Mouse (Mus musculus): ENCODE data around the gene Gdpd3. TPM values are rescaled to one million over a fixed set of nuclear protein-coding genes. Genes with fewer than 3 reads are reported as not detected.
A peak's percentile ranks its signal among the peaks of the same experiment; 100 is the strongest.

Gdpd3 gene
- total and polyA plus RNA-seq, 2 experiments from 2014 or later, result 0.99 to 3.4 TPM

GRCm38 (mm10) chr7:126767001-126767400, 867 bp downstream of the Gdpd3 start:
- no peaks in the 10 kb centered on the region for H3K27me3 ChIP-seq (ENCODE audit: insufficient read depth, low read length)
- H3K4me2 ChIP-seq (ENCODE audit: low read depth, low read length), result no peak overlapping the region
- TF ChIP-seq CTCF (IDR thresholded peaks at IDR 0.05; ENCODE audit: low read depth), result no peak
- H3K4me3 ChIP-seq (ENCODE audit: low read length), result no peak overlapping the region
- H3K36me3 ChIP-seq (ENCODE audit: insufficient read depth, low read length), result peaks cover 60% of the 10 kb centered on the region
- DNase-seq (ENCODE audit: low spot score) (no peak), ATAC-seq (no peak)
- no peaks in the 10 kb centered on the region for H3K9me3 ChIP-seq (ENCODE audit: low read length)
- WGBS, result 96% methylated on average over 8 of the region's 8 CpGs
- no peak overlapping the region for H3K27ac ChIP-seq
- peaks cover 3% of the 10 kb centered on the region; the same call in 1 of the 2 replicates for H3K4me1 ChIP-seq (ENCODE audit: insufficient read depth, low read length)
- H3K9ac ChIP-seq (replicated peaks; ENCODE audit: low read length), result no peak overlapping the region

GRCm38 (mm10) chr7:126770784-126771183, 4.7 kb downstream of the Gdpd3 start:
- H3K27ac ChIP-seq, result no peak overlapping the region
- no peak overlapping the region for H3K4me2 ChIP-seq (ENCODE audit: low read depth, low read length)
- no peaks in the 10 kb centered on the region for H3K9me3 ChIP-seq (ENCODE audit: low read length)
- peaks cover 42% of the 10 kb centered on the region for H3K36me3 ChIP-seq (ENCODE audit: insufficient read depth, low read length)
- H3K9ac ChIP-seq (replicated peaks; ENCODE audit: low read length), result no peak overlapping the region
- no peak for TF ChIP-seq CTCF (IDR thresholded peaks at IDR 0.05; ENCODE audit: low read depth)
- peaks cover 2% of the 10 kb centered on the region for H3K4me1 ChIP-seq (ENCODE audit: insufficient read depth, low read length)
- no peak for ATAC-seq
- H3K27me3 ChIP-seq (ENCODE audit: insufficient read depth, low read length), result no peaks in the 10 kb centered on the region
- H3K4me3 ChIP-seq (ENCODE audit: low read length), result no peak overlapping the region
- WGBS, result 80% methylated on average over 12 of the region's 12 CpGs
- DNase-seq (ENCODE audit: low spot score), result no peak

GRCm38 (mm10) chr7:126773351-126773750, 7.2 kb downstream of the Gdpd3 start:
- 70% methylated on average over 2 of the region's 2 CpGs for WGBS
- H3K27me3 ChIP-seq (ENCODE audit: insufficient read depth, low read length), result no peaks in the 10 kb centered on the region
- no peak for DNase-seq (ENCODE audit: low spot score)
- peaks cover 20% of the 10 kb centered on the region for H3K36me3 ChIP-seq (ENCODE audit: insufficient read depth, low read length)
- ATAC-seq, result no peak
- H3K4me3 ChIP-seq (ENCODE audit: low read length), result no peak overlapping the region
- H3K4me2 ChIP-seq (ENCODE audit: low read depth, low read length), result no peak overlapping the region
- H3K9me3 ChIP-seq (ENCODE audit: low read length), result no peaks in the 10 kb centered on the region
- H3K4me1 ChIP-seq (ENCODE audit: insufficient read depth, low read length), result peaks cover 19% of the 10 kb centered on the region
- H3K27ac ChIP-seq, result no peak overlapping the region
- no peak for TF ChIP-seq CTCF (IDR thresholded peaks at IDR 0.05; ENCODE audit: low read depth)
- H3K9ac ChIP-seq (replicated peaks; ENCODE audit: low read length), result no peak overlapping the region

- Histone ChIP-seq H3K27me3 (ENCODE audit: insufficient read depth, low read length) (no peaks in the 10 kb centered on the region), H3K4me2 (ENCODE audit: low read depth, low read length) (no peak overlapping the region), H3K9me3 (ENCODE audit: low read length) (no peaks in the 10 kb centered on the region), H3K4me3 (ENCODE audit: low read length) (no peak overlapping the region), H3K27ac (no peak overlapping the region), H3K9ac (replicated peaks; ENCODE audit: low read length) (no peak overlapping the region), H3K4me1 (ENCODE audit: insufficient read depth, low read length) (peaks cover 19% of the 10 kb centered on the region), H3K36me3 (ENCODE audit: insufficient read depth, low read length) (peaks cover 16% of the 10 kb centered on the region)
- ATAC-seq (no peak), DNase-seq (ENCODE audit: low spot score) (no peak)
- 83% methylated on average over 2 of the region's 2 CpGs for WGBS
- TF ChIP-seq CTCF (IDR thresholded peaks at IDR 0.05; ENCODE audit: low read depth), result no peak
Measured at GRCm38 (mm10) chr7:126774463-126774862, 8.3 kb downstream of the Gdpd3 start.

- no peak overlapping the region for H3K9ac ChIP-seq (replicated peaks; ENCODE audit: low read length)
- peak overlapping the region; percentile 92; the same call in 1 of the 2 replicates for H3K27ac ChIP-seq
- peaks cover 28% of the 10 kb centered on the region for H3K4me1 ChIP-seq (ENCODE audit: insufficient read depth, low read length)
- no peak overlapping the region for H3K4me3 ChIP-seq (ENCODE audit: low read length)
- WGBS, result 82% methylated on average over 10 of the region's 10 CpGs
- H3K9me3 ChIP-seq (ENCODE audit: low read length), result no peaks in the 10 kb centered on the region
- DNase-seq (ENCODE audit: low spot score) (no peak), ATAC-seq (no peak)
- no peaks in the 10 kb centered on the region for H3K27me3 ChIP-seq (ENCODE audit: insufficient read depth, low read length)
- peak overlapping the region; percentile 99; the same call in 1 of the 2 replicates for H3K4me2 ChIP-seq (ENCODE audit: low read depth, low read length)
- peak; percentile 48 for TF ChIP-seq CTCF (IDR thresholded peaks at IDR 0.05; ENCODE audit: low read depth)
- peaks cover 10% of the 10 kb centered on the region for H3K36me3 ChIP-seq (ENCODE audit: insufficient read depth, low read length)
Measured at GRCm38 (mm10) chr7:126775185-126775977, 9.2 kb downstream of the Gdpd3 start.

- 70% methylated on average over 3 of the region's 3 CpGs for whole genome bisulfite sequencing
- DNase-seq (ENCODE audit: low spot score) (no peak), ATAC-seq (no peak)
- Histone ChIP-seq H3K4me1 (ENCODE audit: insufficient read depth, low read length) (peaks cover 32% of the 10 kb centered on the region), H3K9me3 (ENCODE audit: low read length) (no peaks in the 10 kb centered on the region), H3K27me3 (ENCODE audit: insufficient read depth, low read length) (no peaks in the 10 kb centered on the region), H3K27ac (peak overlapping the region; percentile 92), H3K4me3 (ENCODE audit: low read length) (peak overlapping the region; percentile 82), H3K9ac (replicated peaks; ENCODE audit: low read length) (peak overlapping the region; percentile 97; the same call in 1 of the 2 replicates), H3K36me3 (ENCODE audit: insufficient read depth, low read length) (peaks cover 6% of the 10 kb centered on the region), H3K4me2 (ENCODE audit: low read depth, low read length) (peak overlapping the region; percentile 99)
- TF ChIP-seq CTCF (IDR thresholded peaks at IDR 0.05; ENCODE audit: low read depth), result no peak
Measured at GRCm38 (mm10) chr7:126775978-126776234, 9.8 kb downstream of the Gdpd3 start.

GRCm38 (mm10) chr7:126776598-126777057, 10.5 kb downstream of the Gdpd3 start, which contains the start of gene Ypel3:
TSS of gene Ypel3 (plus strand) at chr7:126776955.
- peak; percentile 91 for ATAC-seq
- H3K9ac ChIP-seq (replicated peaks; ENCODE audit: low read length), result peak within 1 kb of the TSS; percentile 97
- no peaks in the 10 kb centered on the region for H3K9me3 ChIP-seq (ENCODE audit: low read length)
- peak; percentile 96 for DNase-seq (ENCODE audit: low spot score)
- H3K4me2 ChIP-seq (ENCODE audit: low read depth, low read length), result peak within 1 kb of the TSS; percentile 99
- H3K36me3 ChIP-seq (ENCODE audit: insufficient read depth, low read length), result peaks cover 3% of the 10 kb centered on the region; the same call in 1 of the 2 replicates
- H3K4me3 ChIP-seq (ENCODE audit: low read length), result peak within 1 kb of the TSS; percentile 82
- WGBS, result 0% methylated on average over 35 of the region's 37 CpGs
- TF ChIP-seq CTCF (IDR thresholded peaks at IDR 0.05; ENCODE audit: low read depth), result no peak; the same call in 1 of the 2 replicates
- H3K27me3 ChIP-seq (ENCODE audit: insufficient read depth, low read length), result no peaks in the 10 kb centered on the region
- H3K4me1 ChIP-seq (ENCODE audit: insufficient read depth, low read length), result peaks cover 37% of the 10 kb centered on the region
- H3K27ac ChIP-seq, result peak within 1 kb of the TSS; percentile 92
